Mouse (Mus musculus) urinary bladder, adult 18-20 months (tissue): ENCODE measurements at regions not wholly inside any gene's neighbourhood (a gene's known extent, or its start where the extent isn't known, plus 50 kb on each side); places are given as distances from the start of the nearest gene placed in this dataset.

Source experiments
- DNase-seq, 2 experiments: peaks; one replicate each; pipeline ENCODE4 v3.0.0; 2022; ENCODE audit warnings: low spot score in 2 of 2, mixed read lengths in 2 of 2

DNA sequence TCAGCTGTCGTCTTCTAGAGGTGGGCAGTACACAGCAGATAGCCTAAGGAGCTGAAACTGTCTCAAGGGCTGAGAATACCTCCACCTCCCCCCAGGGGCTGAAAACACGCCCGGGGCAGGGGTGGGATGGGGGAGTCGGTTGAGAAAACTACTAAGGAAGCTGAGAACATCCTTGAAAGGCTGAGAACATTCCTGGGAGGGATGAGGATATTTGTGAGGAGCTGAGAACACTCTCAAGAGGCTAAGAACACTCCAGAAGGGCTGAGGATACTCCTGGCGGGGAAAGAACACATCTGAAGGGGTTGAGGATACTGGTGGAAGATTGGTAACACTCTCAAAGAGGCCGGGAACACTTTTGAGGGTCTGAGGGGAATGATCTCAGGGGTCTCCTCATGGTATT, 81.3 kb upstream of the Gm9887 start:
- no peak for DNase-seq

DNA sequence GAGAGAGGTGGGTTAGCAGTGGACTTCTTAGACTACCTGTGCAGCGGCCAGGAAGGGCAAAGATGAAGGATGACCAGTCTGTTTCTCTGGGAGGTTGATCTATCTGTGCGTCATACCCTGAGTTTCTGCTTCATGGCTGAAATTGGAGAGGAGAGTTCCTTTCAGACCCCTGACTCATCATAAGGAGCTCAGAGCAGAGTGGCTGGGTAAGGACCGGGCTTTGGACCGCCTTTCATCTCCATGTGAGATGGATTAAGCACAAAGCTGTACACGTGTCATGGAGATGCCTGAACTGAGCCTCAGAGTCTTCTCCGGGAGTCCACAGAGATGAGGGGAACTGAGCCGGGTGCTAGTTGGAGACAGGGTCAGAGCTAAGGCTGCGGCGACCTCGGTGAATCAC, 80.7 kb upstream of the Gm9887 start:
- no peak for DNase-seq

DNA sequence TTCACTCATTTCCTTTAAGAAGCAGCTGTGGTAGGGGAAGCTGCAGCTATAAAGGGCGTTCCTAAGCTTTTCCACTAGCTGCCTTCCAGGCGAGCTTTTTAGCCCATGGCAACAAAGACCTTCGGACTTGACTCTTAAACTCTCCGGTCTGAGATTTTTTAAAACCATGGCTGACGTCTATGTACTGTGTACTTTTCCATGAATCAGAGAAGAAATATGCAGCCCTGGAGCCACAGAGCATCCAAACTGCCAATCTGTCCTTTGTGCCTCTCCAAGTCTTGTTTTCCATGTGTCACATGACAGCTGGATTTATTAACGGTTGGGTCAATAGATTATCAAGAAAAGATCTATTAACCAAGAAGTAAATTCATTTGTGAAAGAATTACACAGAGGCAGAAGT, 78.9 kb upstream of the Gm9887 start:
- peak in 1 of 2 experiments; percentile 59 for DNase-seq

DNA sequence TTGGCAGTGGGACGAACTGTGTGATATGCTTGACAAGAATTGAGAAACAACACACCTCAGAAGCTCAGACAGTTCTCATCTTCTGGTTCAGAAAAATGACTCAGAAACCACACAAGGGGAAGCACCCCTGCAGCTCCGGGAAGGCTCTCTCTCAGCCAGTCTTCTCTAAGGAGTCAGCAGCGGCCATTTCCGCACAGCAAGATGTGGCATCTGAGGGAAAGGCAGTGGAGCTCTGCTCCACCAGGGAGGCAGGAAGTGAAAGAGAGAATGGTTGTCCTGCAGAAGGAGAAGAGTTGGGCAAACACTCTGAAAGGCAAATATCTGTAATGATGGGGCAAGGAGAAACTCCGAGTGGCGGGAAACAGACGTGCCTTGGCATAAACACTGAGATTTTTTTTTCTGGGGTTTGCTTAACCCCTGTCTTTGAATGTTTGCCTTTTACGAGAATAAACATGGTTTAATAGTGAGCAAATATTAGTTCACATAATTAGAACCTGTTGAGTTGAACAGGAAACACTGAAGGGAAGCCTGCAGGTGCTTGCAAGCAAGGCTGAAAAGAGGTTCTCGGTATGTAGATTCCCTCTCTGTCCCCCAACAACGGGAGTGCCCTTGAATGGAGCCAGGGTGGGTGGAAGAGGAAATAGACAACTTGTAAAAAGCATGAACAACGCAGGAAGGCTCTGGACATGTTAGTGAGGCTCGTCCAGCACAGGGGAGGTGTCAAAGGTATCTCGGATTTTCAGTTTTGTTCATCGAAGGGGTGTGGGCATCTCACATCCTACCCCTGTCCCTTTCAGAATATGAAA, 75.9 kb upstream of the Gm9887 start:
- peak; percentile 41 to 54 for DNase-seq

DNA sequence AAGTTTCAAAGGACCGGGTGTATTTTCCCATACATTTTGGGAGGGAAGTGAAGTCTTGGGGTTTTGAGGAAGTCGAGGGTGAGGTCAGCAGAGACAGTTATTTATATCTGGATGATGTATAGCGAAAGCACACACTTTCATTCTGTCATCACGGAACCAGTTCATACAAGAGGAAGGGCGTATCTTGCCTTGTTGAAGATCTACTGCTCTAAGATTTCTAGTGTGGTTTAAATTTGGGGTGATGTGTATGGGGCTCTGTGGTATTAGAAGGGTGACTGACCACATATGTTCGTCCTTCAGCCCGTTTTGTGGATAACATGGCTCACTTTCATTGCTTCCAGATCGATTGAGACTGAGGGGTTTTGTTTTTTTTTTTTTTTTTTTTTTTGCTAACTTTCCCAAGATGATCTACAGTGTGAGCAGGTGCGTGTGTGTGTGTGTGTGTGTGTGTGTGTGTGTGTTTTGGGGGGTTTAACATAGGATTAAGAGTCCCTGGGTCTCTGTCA, 75.1 kb upstream of the Gm9887 start:
- no peak for DNase-seq

DNA sequence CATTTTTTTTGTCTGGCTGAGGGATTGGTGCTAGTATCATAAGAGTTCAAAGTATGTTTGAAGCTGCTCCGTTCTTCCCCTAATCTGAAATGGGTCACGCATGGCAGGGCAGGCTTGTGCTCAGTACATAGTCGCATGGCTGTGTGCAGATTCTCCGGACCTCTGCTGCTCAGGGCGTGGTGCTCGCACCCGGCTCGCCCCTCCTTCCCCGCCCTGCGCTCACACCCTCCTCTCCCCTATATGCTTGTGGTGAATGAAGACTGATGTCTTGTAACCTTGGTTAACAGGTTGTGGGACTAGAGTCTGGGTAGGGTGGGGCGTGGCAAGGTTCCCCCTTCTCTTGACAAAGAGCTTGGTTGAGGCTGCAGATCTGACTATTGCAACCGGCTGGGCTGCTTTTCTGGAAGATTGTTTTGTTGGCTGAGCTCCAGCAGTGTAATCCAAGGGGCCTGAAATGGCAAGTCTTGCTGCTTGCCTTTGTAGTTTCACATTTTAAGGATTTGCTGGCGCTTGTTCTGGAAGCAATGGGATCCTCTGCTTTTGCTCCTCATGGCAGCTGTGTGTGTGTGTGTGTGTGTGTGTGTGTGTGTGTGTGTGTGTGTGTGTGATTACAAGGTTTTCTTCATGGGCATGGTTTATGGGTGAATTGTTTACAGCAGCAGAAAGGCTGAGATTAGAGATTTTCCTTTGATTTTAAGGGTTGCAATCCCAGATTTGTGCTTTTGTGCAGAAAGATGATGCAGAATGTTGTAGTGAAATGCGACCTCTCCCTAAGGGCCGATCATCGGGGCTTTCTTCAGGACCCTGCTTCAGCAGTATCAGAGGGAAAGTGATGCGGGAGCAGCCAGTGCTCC, 74.4 kb upstream of the Gm9887 start:
- peak; percentile 68 to 75 for DNase-seq

DNA sequence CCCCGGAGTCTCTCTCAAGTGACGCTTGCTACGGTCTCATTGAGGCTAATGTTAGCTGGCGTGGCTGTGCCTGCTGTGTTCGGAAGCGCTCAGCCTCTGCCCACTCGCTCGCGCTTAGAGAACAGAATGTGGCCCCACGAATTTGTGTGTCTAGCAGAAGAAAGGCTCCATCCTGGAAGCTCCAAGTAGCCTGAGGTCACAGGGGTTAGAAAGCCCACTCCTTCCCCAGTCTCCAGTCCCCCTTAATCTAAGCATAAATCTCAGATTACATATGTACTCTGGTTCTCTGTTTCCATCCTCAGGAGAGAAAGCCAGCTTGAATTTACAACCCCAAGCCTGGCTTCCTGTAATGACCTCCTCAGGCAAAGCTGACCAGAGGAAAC, 73.8 kb upstream of the Gm9887 start:
- no peak for DNase-seq

DNA sequence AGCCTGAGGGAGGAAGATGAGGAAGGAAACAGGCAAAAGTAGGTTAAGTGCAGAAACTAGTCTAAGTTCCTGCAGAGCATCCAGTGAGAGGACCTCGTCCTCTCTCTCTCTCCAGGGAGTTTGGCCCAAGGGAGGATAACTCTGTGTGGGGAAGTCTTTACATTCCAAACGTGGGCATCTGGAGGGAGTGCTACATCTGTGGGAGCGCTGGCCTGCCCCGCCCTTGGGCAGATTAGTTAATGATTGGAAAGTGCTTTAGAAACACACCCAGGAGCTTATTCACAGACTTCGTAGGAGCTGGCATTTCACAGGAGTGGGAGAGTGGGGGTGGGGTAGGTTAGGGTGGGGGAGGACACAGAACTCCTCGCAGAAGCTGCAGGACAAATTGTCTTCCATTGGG, 70.1 kb upstream of the Gm9887 start:
- DNase-seq = no peak

DNA sequence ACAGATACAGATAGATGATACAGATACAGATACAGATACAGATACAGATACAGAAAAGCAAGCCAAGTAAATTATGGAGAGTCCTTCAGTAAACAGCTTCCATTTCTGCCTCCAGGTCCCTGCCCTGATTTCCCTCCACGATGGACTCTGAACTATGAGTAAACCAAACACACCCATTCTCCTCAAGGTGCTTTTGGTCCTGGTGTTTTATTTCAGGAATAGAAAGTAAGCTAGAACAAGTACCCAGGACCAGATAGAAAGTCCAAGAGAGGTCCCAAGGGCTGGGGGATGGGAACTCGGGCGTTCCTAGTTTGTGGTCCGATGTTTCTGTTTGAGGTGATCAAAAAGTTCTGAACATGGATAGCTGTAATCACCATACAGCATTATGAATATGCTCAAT, 69.5 kb upstream of the Gm9887 start:
- no peak for DNase-seq

DNA sequence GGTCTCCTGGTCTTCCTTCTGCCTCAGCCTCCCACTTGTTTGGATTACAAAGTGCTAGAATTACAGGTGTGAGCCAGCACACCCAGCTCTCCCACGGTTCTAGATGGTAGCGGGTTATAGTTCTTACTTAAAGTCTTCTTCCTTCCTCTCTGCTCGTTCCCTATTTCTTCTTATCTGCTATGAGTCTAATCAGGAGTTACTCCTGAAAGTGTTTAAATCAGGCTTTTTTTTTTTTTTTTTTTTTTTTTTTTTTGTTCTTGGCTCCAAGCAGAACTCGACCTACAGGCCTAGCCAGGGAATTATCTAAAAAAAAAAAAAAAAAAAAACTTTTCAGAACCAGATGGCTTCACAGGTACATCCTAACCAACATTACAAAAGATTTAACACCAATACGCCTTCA, 66.0 kb upstream of the Gm9887 start:
- no peak for DNase-seq

DNA sequence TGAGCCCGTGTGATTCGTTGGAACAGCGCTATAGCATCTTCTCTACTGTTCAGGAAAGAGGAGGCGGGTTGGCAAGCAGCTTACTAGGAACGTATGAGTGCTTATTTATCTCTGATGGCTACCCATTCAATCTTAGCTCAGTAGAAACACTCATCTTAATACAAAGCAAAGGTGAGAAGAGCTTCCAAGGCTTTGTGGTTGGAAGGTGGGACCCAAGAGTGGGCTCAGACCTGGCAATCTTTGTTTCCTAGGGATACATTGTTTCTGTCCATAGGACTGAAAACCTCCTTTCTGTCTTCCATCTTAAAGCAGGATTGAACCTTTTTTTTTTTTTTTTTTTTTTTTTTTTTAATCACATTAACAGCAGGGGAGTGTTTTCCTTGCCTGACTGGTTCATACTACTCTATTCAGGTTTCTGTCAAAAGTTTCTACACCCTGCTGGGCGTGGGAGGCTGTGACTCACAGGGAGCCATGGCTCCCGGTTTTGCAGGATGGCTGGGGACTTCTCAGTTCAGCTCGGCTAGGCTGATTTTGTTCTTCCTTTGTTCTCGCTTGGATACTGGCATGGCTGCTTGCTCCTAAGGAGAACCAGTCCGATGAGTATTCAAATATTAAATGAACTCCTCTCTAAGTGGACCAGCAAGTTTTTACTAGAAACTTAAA, 64.7 kb upstream of the Gm9887 start:
- peak in 1 of 2 experiments; percentile 62 for DNase-seq

DNA sequence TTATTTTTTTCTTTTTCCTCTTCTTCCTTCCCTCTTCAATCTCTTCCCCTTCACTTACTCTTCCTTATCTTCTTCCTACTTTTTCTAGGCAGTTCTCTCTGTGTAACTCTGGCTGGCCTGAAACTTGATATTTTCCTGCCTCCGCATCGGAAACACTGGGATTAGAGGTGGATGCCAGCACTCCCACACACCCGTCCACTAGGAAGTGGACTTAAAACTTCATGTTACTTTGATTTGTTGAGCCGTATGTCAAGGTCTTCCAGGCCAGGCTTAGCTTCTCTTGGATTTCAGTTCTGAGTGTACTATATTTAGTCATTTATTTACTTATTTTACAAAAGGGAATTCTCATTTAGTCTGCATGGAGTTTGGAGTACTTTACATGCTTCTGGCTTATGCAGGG, 62.1 kb upstream of the Gm9887 start:
- no peak for DNase-seq

DNA sequence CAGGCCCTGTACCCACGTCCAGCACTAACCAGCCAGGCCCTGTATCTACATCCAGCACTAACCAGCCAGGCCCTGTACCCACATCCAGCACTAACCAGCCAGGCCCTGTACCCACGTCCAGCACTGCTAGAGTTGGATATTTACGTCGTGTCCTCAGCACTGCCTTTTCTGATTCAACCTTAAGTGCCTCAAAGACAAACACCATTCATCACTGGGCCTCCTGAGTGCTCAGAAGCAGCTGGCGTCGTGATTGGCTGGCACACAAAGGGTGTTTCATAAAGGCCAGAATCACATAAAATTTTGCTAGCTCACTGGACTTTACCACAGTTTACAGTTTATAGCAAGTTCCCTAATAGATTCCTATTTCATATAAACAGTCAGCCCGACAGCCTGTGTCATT, 59.8 kb upstream of the Gm9887 start:
- DNase-seq = no peak

DNA sequence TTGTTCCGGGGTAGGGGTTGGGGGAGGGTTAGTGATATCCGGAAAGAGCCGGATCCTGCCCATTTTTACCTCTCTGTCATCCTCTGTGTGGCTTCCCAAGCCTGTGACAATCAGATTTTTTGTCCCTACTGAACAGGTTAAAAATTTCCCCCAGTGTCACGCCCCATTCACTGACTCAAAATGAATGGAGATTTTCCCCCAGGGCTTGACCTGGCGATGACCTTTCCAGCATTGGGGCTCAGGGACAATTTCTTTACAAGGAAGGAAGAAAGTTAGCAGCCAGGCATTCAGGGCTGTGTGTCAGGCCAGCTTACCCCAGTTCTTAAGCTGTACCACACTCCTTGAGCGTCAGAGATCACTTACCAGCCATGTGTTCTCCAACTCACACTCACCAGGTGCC, 55.9 kb upstream of the Gm9887 start:
- no peak for DNase-seq

DNA sequence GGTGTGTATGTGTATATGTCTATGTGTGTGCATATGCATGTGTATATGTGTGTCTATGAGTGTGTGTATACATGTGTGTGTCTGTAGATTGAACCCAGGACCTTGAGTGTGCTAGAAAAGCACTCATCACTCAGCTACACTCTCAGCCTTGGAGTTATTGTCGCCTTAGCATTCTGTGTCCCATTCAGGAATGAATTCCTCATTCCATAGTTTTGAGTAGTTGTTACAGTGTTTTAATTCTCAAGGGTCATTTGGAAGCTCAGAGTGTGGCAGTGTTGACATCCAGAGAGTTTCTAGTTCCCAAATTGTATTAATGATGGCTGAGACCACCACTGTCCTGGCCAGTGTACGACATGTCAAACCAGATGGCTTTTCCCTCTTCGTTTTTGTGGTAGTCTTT, 53.4 kb upstream of the Gm9887 start:
- no peak for DNase-seq

DNA sequence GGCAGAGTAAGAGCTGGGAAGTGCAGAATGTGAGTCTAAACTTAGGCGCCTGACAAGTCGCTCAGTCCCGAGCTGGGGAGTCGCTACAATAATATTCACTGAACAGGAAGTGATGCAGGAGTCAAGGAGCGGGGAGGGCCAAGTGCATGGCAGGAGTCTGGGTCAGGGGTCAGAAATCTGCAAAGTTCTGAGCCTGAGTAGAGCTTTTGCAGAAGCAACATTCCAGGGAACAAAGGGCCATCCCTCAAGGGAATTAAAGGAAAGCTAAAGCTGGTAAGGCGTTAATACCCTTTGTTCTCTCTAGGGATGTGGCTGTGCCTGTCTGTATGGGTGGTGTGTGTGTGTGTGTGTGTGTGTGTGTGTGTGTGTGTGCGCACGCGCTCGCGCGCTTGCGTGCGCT, 52.7 kb upstream of the Gm9887 start:
- DNase-seq = no peak
